Mouse (Mus musculus) subcutaneous adipose tissue, adult 2 months (tissue): ENCODE results near the gene Amy2a5. TPM values are rescaled to one million over a fixed set of nuclear protein-coding genes. Genes with fewer than 3 reads are reported as not detected.

Source experiments
- polyA plus RNA-seq: library from polyadenylated mRNA; depleted of rRNA; stranded (reverse); fragments of >200 nt; gene quantifications from 2 replicates; pipeline ENCODE4 v1.2.3, GENCODE M21; 2012; ENCODE audit warnings: low replicate concordance; rRNA removed

Gene Amy2a5
- polyA plus RNA-seq: 0.05 and 0.30 TPM in 2 replicates

DNA sequence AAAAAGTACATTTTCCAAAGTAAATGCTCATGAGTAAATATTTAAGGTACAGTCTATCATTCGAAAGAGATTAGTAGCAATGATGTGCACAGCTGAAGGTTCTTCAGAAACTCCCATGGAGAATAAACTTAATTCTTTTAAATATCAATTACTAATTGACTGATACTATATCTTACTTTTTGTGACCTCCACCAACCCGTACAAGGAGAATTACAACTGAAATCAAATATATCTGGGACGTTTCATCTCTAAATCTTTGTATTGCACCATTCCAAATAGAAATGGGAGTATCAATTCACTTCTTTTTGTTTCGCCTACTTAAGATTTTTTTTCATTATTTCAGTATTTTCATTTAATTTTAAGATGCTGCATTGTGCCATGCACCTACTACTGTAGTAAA lies at the start of gene Amy2a5:
Gene Amy2a5, minus strand, starts transcription at position 101 of the 400 bp plus-strand sequence.

DNA sequence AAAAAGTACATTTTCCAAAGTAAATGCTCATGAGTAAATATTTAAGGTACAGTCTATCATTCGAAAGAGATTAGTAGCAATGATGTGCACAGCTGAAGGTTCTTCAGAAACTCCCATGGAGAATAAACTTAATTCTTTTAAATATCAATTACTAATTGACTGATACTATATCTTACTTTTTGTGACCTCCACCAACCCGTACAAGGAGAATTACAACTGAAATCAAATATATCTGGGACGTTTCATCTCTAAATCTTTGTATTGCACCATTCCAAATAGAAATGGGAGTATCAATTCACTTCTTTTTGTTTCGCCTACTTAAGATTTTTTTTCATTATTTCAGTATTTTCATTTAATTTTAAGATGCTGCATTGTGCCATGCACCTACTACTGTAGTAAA lies 32.7 kb upstream of the Amy2a5 start, which contains the start of gene Amy2a4:
Gene Amy2a4, minus strand, starts transcription at position 101 of the 400 bp plus-strand sequence.

Other genes starting within 250 kb of the Amy2a5 start
- not detected in 2 replicates for gene Amy2a4, start 32.6 kb upstream of the Amy2a5 start, polyA plus RNA-seq
- not detected in 2 replicates for gene Amy2a3, start 65.2 kb upstream of the Amy2a5 start, polyA plus RNA-seq
- gene Amy2a2, start 97.8 kb upstream of the Amy2a5 start, polyA plus RNA-seq: not detected in 2 replicates